Mouse (Mus musculus) kidney, postnatal 36 days (tissue): ENCODE data around the gene Magi1.

Experiments
- DNase-seq, 2 experiments: peaks; one replicate each; pipeline ENCODE4 v3.0.0; 2021 to 2022; ENCODE audit warnings: mixed read lengths in 2 of 2

The Magi1 gene

DNA sequence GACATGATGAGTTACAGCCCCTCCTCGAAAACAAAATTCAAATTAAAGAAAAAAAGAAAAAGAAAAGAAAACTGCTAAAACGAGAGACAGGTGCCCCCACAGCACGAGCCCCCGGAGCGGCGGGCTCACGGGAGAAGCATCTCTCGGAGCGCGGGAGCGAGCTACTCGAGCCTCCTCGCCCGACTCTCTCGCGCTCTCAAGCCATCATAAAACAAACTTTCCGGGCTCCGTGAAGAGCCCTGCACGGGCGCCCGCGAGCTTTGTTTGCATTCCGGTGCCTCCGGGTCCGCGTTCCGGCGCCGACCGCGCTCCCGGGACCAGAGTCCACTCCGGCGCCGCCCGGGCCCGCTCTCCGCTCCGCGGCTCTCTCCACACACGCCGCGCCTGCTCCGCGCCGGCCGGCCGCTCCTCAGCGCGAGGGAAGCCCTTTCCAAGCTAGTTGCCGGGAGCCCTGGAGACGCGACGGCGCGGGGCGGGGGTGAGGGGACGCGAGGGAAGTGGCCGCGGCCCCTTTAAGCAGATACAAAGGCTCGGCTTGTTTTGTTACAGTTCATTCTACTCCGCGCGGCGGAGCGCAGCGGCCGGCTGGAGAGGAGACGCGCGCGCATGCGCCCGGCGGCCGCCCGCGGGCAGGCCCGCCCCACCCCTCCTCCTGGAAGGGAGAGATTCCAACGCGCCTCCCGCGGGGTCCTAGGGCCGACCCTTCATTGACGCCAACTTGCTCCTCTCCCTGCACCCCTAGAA is at the start of gene Magi1:
Magi1 (minus strand) TSS at position 600 of the 744 bp plus-strand sequence.
- DNase-seq = peak; percentile 95 to 96

DNA sequence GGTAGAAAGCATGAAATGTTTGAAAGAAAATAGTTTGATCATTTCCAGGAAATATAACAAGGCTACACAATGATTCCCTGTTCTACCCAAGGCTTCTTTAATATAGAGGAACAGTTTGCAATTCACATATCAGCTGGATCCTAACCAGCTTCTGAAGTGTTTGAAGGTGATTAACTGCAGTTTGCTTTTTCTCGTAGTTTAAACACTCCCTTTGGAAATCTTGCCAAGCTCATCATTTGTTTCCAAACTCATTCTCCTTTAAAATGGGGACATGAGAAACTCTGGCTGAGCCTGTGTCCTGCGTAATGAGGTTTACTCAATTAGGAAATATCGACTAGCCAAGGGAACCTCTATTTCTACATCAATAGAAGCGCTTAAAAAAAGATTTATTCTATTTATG is 43.4 kb upstream of the Magi1 start:
- DNase-seq = no peak

DNA sequence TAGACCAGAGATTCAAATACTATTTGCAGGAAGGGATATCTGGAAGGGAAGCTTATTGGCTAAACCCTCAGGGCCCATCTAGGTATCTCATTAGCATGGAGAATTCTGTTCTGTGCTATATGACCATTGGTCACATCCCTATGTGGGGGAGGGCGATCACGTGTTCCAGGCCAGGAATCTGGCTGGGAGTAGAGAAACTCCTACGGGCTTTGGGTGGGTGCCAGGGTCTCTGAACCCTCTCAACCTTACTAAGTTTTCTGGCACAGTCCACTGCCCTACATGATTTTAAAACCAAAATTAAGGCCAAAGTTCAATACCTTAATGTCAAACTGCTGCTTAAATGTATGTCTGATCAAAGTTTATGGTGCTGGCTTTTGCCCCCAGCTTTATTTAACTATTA is 33.2 kb upstream of the Magi1 start:
- peak; percentile 43 to 64 for DNase-seq

DNA sequence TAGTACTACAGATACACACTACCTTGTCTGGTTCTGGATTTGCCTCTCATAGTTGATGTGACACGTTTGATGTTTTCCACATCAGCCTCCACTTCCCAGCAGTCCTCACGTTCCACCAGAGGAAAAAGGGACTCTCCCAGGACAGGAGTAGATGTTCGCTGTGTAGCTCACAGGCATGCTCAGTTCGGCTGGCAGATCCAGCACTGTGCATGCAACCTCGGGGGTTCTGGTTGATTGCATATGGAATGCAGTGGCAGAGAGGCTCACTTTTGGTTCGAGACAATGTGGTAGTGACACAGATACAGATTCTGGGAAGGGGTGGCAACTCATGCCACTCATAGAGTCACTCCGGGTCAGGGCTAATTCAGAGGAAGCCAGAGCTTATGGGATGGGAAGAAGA is 28.6 kb upstream of the Magi1 start:
- DNase-seq = peak in 1 of 2 experiments; percentile 15

DNA sequence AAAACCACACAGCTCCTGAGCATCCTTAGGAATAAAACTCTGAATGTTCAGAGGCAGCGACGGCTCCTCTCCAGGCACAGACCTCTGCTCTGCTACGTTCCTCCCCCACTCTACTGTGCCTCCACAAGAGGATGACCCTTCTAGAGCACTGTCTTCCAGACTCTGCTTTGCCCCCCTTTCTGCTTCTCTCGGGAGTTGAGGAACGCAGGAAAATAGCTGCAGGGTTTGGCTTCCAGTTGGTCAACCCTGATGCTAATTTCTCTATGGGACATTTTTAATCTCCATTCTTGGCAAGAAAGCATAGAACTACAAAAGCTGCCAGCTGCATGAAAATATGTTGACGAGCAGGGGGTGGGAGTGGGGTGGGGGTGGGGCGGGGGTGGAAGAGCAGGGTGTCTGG is 24.8 kb upstream of the Magi1 start:
- peak in 1 of 2 experiments; percentile 2 for DNase-seq

DNA sequence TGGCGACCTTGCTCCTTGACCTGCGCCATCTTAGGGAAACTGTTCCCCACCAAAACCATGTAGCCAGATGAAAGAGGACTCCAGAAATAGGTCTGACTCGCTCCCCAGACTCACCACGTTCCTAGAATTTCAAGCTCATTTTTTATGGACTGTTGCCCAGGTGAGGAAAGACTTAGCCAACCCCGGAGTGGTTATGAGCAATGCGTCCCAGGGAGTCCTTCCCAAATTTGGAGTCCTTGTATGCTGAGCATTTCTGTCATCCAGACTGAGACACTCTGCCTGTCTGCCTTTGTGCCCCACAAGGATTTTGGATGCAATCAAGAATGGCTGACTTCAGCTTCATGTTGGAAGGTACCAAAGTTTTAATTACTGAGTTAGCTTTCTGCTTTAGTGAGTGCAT is 19.8 kb upstream of the Magi1 start:
- no peak for DNase-seq

DNA sequence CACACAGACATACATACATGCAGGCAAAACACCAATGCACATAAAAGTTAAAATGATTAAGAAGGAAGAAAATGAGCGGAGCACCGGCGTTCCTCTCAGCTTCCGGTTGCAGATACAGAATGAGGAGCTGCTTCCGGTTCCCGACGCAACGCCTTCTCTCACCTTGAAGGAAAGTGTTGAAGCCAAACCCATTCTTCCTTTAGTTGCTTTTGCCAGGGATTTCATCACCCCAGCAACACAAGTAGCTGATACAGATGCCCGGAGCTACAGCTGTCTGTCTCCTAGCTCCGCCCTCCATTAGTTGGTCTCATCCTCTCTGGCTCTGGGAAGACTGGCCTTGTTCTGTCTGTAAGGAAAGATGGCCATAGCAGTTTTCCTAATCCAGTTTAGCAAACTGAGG is 18.1 kb upstream of the Magi1 start:
- DNase-seq = no peak

DNA sequence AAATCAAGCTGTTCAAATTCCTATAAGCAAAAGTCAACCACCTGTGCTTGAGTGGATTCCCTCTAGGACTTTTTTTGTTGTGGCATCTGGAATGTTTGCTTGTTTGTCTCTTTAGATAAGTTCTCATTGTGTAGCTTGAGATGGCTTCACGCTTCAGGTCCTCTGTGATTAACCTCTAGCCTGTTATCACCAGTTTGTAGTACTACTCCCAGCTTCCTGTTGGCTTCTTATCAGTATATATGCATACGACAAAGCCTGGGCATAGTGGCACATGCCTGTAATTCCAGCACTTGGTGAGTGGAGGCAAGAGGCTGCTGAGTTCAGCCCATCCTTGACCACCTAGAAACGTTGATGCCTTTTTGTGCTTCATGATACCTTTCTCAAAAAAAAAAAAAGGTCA is 16.8 kb upstream of the Magi1 start:
- DNase-seq = no peak

DNA sequence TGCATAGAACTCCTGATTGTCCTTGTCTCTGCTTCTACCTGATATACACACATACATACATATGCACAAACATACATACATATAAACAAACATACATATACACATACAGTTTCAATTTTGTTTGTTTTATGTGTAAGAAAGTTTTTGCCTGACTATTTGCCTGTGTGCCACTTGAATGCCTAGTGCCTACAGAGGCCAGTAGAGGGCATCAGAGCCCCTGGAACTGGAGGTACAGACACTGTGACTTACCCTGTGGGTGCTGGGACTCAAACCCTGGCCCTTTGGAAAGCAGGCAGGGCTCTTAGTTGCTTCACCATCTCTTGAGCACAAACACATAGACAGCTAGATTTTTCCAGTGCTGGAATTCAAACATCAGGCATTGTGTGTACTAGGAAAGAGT is 3.7 kb upstream of the Magi1 start:
- no peak for DNase-seq

DNA sequence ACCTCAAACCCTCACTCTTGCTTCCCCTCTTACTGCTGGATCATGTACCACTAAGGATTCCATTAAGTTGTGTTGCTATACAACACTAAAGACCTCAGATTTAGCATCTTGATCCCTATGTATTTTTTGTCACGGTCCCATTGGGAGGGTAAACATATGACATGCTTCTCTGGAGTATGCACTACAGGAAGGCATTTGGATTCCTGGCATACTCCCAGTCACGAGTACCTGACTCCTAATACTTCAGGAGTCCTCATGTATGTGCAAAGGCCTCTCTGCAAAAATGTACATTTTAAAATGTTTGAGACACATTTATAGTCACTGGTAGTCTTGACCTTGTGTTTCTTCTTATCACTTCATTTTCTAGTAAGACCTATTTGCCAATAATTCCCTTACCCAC is 2.8 kb upstream of the Magi1 start:
- DNase-seq = no peak

DNA sequence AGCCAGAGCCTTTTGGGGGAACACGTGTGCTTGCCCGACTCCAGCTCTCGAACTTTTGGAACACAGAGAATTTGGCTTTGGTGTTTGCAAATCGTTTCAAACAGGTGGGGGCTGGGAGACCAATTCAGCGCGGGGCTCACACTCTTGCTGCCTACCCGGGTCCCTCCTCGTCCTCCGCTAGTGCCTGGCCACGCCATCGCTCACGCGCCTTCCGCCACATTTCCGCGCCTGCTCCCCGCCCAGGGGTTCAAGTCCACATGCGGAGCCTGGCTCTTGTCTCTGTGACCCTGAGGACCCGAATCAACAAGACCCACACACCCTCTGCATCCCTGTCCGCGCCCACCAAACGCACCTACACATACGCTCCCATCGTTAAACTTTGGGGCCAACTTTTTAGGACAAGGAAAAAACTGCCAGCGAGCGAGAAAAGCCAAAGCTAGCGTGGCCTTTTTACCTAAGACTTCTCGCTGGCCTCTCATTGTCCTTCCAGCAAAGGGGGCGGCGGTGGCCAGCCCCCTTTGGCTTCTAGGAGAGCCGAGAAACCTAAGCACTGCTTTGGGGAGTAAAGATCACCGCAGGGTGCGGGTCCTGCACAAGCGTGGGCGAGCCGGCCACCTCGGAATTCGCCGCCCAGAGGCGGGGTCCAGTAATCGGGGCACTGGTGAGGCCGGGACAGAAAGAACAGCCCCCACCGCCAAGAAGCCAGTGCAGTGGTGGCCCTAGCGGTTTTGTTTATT is 540 bp upstream of the Magi1 start:
- DNase-seq = peak; percentile 70 to 77

DNA sequence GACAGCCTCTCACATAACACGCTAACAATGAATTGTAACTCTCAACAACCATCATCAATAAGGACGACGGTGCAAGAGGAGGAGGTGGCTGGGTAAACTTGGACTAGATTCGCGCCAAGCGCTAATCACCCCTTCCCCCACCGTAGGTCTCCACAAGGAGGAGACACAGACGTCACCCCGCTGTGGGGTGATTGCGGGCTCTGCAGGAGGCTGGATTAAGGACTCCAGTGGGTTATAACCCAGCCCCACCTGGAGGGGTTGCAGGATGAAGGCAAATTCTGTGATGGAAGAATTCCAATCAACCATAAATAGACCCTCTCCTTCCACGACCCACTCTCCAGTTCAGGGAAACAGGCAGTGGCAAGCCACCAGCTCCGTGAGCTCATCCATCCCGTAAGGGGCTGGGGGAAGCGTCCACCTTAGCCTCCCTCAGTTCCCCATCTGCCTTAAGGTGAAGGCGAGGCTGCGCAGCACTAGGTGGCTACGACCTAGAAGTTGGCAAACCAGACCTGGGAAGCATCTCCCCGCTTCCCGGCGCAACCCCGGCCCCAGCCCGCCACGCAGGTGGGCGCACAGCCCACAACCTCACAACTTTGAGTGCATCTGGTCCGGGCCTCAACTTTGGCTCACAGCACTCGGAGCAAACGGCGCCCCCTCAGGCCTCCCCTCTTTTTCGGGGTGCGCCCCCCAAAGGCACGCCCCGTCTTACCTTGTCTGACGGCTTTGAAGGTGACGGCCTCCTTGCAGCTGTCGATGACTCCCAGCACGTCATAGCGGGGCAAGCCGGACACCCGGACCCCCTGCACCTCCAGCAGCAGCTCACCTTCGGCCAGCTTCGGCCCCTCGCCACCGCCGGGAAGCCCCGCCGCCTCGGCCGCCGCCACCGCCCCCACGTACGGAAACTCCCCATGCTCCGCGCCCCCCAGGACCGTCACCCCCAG is 1.1 kb downstream of the Magi1 start:
- DNase-seq = peak; percentile 42 to 60

DNA sequence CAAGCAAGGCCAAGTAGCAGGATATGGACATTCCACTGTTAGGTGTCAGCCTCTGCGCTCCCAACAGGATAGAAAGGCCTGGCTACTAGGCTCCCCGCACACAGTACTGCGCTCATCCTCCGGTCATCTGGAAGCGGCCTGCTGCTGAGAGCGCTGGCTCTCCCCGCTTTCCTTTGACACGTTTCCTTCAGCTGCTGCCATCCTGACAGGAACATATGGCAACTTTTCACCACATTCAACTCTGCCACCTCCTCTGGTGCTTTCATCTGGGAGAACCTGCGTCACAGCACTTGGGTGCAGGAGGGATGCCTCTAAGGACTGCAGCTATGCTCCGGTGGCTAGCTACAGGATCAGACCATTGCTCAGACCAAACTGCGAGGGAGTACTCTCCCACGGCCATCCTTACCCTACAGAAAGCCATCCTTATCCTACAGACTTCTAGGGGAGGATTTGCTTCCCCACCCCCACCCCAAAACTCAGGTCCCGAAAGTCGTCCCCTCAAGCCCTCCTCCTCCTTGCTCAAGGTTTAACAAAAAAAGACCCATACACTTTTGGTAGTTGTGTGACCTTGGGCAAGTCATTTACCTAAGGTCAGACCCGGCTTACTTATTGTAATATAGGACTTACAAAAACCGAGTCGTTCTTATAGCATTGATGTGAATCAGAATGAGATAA is 2.0 kb downstream of the Magi1 start:
- peak in 1 of 2 experiments; percentile 25 for DNase-seq

DNA sequence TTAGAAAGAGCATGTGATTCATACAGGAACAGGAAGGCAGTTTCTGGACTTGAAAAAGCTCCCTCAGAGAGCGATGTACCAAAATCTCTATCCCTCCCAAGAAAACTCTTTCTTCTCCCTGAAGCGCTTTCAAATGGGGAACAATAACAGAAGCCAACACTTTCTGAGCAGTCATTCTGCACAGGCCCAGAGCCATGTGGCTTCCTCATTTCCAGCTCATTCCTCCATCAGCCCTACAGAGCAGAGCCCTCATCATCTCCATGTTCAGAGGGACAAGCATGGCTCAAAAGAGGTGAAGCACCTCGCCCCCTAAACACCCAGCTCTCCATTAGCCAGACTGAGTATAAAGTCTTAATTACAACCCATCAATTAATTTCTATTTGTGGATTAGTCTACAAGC is 9.8 kb downstream of the Magi1 start:
- no peak for DNase-seq

DNA sequence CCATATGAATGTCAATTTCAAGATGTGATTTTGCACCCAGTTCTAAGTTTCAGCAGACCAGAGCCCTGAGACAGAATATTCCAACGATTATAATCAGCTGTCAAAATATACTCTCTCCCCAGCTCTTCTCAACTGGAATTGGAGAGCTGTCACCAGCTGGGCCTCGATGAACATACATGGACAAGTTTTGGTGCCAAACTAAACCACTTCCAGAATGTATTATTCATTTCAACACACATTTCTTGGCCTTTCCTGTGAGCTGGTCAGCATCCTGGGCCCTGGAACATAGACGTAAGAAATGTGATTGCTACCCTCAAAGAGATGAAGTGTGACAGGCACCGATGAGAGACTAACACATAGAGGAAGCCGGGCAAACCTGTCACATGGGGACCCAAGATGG is 13.7 kb downstream of the Magi1 start:
- DNase-seq = no peak

DNA sequence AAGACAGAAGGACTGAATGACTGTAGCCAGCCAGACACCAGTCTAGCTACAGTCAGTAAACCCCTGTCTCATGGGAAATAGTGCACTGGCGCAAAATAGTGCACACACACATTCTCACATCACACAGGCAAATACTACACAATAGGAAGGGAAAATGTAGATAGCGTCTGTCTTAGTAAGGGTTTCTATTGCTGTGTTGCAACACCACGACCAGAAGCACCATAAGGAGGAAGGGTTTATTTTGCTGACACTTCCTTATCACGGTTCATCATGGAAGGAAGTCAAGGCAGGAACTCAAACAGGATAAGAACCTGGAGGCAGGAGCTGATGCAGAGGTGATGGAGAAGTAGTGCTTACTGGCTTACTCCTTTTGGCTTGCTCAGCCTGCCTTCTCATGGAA is 14.5 kb downstream of the Magi1 start:
- DNase-seq = no peak

DNA sequence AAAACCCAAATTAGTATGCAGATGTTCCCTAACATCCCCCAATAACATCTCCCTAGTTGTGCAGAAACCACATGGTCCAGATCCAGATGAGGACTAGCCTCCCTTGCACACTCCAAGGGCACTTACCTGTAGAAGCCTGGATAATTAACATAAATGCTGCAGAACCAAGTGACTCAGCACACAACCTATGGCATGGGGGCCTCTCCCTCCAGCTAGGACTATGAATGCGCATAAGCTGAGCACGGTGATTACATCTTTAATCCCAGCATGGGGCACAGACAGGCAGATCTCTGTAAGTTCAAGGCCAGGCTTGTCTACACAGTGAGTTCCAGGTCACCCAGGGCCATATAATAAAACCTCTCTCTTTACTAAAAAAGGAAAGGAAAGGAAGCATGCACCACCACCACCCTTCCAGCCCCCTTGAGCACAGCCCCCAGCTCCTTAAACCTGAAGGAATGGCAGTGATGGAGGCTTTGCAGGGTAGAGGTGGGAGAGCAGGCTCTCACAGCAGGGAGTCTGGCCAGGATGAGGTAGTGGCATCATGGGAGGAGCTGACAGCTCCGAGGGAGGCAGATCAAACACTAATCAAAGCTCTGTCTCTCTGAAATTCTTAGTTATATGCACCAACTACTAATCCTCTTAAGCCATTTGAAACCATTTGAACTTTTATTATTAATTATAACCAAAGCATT is 18.3 kb downstream of the Magi1 start:
- no peak for DNase-seq

DNA sequence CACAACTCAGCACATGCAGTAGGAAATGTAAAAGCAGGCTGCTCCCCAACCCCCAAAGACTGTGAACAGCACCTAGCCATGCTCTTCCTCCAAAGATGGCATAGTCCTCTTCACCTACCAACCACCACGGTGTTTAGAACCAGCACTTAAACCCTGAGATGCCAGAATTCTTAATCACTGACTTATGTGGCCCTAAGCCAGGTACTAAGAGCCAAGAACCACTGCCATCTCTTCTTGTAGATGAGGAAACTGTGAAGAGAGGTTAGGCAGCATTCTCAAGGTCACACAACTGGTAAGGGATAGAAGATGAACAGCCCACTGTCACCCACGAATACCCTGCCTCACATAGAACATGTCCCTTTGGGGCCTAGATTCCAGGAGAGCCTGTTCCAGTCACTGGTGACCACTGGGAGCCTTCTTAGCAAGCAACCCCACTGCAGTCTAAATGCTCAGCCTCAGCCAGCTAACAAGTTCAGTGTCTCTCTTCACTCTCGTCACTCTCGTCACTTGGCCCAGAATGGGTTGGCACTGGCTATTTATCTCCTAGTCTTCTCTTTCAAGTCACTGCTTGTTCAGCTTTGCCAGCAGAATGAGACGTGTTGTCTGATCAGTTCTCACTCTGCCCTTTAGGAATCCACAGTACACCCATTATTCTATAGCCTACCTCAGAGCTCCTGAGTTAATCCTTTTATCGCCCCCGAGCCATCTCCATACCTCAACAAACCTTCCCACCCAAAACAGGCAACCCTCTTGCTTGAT is 19.4 kb downstream of the Magi1 start:
- DNase-seq = peak in 1 of 2 experiments; percentile 30

DNA sequence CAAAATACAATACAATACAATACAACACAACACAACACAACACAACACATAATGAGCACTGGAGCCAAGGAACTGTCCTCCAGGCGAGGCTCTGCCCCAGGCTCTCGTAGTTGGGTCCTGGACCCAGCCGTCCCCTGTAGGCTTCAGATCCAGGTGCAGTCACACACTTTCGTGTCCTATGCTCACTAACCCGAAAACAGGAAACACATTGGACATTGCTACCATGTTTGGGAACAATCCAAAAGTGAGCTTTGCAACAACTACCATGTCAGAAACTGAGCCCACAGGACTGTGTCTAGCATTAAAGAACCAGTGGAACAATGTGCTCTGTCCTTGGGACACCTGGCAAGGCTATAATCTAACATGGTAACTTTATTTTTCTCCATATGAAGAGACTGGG is 22.9 kb downstream of the Magi1 start:
- DNase-seq = no peak

DNA sequence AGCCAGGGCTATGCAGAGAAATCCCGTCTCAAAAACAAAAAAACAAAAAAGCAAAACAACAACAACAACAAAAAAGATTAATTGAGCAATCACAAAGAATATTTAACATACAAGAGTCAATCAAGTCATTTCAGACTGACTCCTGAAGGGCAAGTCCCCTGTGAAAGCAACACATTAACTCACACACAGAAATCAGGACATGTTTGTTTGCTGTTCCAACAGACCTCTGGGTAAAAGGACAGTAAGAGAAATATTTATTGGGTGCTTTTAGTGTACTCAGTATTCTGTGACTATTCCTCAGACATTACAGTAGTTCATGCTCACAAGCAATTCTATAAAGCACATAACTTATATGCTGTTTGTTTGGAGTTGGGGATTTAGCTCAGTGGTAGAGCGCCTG is 23.7 kb downstream of the Magi1 start:
- DNase-seq = no peak

DNA sequence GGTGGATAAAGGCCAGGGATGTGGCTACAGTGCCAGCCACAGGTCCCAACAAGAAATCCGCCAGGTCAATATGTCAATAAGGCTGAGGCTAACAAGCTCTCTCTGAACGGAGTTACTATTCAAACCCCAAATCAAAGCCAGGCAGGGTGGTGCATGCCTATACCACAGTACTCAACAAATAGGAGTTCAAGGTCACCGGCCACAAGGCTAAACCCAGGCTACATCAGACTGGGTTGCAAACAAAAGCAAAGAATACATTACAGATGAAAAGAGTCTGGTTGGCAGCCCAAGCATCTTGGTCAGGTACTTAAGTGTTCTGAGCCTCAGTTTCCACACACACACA is 25.9 kb downstream of the Magi1 start:
- peak in 1 of 2 experiments; percentile 8 for DNase-seq
